Mouse (Mus musculus) small intestine, adult 2 months (tissue): Measurements from ENCODE around the gene BC004004.

Experiments used
- CTCF ChIP-seq: fragments of 200-500 bp; IDR thresholded peaks from 2 replicates; pipeline ENCODE4 v1.5.1; 2012; ENCODE audit warnings: low read depth, mild to moderate bottlenecking, control low read depth, inconsistent platforms, low read length, moderate library complexity, mixed read lengths; ENCODE audit not compliant: insufficient replicate concordance, insufficient read length; ENCODE audit errors: extremely low read depth
- POLR2A ChIP-seq: fragments of 200-500 bp; IDR thresholded peaks from 2 replicates; pipeline ENCODE4 v1.6.1; 2012; ENCODE audit warnings: low read depth, mild to moderate bottlenecking, control low read depth, inconsistent platforms, low read length, moderate library complexity

DNA sequence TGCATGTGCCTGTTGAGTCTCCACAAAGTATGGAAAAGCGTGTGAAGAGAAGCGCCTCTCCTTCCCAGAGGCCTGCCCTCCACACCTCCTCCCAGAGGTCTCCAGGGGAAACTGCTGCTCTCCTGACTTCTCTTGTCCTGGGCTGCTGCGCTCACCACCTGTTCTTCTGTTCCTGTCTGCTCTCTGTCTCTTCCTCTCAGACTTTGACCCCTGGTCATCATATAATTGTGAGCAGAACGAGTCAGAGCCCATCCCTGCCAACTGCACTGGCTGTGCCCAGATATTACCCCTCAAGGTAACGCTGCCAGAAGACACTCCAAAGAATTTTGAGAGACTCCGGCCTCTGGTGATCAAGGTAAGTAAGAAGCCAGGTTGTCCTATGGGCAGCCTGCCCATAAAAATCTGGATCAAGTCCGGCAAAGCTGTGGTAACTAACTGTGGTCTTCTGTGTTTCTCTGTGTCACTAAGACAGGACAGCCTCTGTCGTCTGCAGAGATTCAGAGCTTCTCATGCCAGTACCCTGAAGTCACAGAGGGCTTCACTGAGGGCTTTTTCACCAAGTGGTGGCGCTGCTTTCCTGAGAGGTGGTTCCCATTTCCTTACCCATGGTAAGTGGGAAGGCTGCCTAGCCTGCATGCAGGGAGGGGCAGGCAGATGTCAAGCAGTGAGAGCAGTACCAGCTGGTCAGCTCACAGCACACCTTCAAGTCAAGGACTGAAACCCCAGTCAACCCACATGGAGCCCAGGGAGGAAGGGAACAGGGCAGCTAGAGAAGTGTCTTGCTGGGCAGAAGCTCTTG, 25.4 kb downstream of the BC004004 start:
- TF ChIP-seq CTCF (no peak), POLR2A (no peak)
